Mouse (Mus musculus): ENCODE measurements around the gene P2ry4. TPM values are rescaled to one million over a fixed set of nuclear protein-coding genes. Genes with fewer than 3 reads are reported as not detected.

The P2ry4 gene
- total RNA-seq, 1 experiment: not detected

DNA sequence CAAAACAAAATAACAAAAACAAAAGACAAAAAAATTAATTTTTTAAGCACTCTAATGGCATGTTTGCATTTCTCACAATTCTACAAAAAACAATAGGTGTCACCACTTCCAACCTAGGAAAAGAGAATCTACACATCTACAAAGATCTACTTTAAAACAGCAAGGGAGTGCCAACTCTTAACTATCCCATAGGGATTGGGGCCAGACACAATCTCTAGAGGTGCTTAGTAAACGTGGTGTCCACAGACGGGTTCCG, 30.8 kb upstream of the P2ry4 start, which contains the start of gene Kif4:
TSS of gene Kif4 (plus strand) at position 192 of the 256 bp plus-strand sequence.
- H3K4me3 ChIP-seq (ENCODE audit: insufficient read depth in 1 of 2, low read depth in 1 of 2, low read length in 2 of 2, poor library complexity in 1 of 2, severe bottlenecking in 1 of 2): peak within 1 kb of the TSS; percentile 91
- H3K9ac ChIP-seq (ENCODE audit: insufficient read depth, low read depth, low read length, poor library complexity, severe bottlenecking): peak within 1 kb of the TSS; percentile 93
- in situ Hi-C loops (cut with MboI; ENCODE audit: low sequenced_read_pairs in 2 of 2, unreplicated experiment in 2 of 2): no loop called here
- no peaks in the 10 kb centered on the region for H3K9me3 ChIP-seq (ENCODE audit: control insufficient read depth, insufficient read depth, low read depth, low read length)
- peaks cover 2% of the 10 kb centered on the region; the same call in 1 of the 2 replicates for H3K36me3 ChIP-seq (ENCODE audit: control insufficient read depth, insufficient read depth, low read length, poor library complexity, severe bottlenecking)
- no peak for DNase-seq (ENCODE audit: low read depth, low spot score)
- no peaks in the 10 kb centered on the region; a peak in 1 of 4 replicates for H3K4me1 ChIP-seq (ENCODE audit: control insufficient read depth in 2 of 2, insufficient read depth in 2 of 2, low read length in 2 of 2, poor library complexity in 1 of 2)
- TF ChIP-seq MAFK (IDR thresholded peaks at IDR 0.05; ENCODE audit: insufficient read depth, low read depth, low read length) (no peak), HCFC1 (IDR thresholded peaks at IDR 0.05; ENCODE audit: borderline replicate concordance, insufficient read depth, low read length) (no peak), CHD2 (IDR thresholded peaks at IDR 0.05; ENCODE audit: low read depth, low read length) (no peak), ZC3H11A (IDR thresholded peaks at IDR 0.05; ENCODE audit: borderline replicate concordance, low read depth, low read length) (no peak), ZNF384 (IDR thresholded peaks at IDR 0.05; ENCODE audit: low read depth, low read length) (no peak)
- peak within 1 kb of the TSS; percentile 88 for H3K27ac ChIP-seq (ENCODE audit: insufficient read depth, low read depth, low read length, poor library complexity, severe bottlenecking)

DNA sequence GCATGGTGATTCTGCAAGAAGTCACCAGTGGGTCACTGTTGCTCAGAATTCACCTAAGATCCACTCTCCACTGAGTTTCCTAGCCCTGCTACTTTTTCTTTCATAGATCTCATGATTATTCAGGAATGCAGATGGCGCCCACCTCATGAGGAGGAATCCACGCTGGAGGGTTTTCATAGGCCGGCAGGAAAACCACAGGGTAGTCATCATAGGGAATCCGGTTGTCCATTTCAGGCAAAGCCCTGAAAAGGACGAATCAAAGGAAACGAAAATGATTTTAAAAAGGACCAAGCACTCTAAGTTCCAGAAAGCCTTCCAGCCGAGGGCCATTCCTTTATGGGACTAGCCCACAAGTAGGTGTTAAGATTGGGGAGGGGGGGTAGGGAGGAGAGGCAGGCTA, 30.5 kb upstream of the P2ry4 start:
- Histone ChIP-seq H3K27ac (ENCODE audit: insufficient read depth, low read depth, low read length, poor library complexity, severe bottlenecking) (no peak overlapping the region), H3K9ac (ENCODE audit: insufficient read depth, low read depth, low read length, poor library complexity, severe bottlenecking) (peak overlapping the region; percentile 74), H3K4me1 (ENCODE audit: control insufficient read depth in 2 of 2, insufficient read depth in 2 of 2, low read length in 2 of 2, poor library complexity in 1 of 2) (no peaks in the 10 kb centered on the region; a peak in 1 of 4 replicates), H3K36me3 (ENCODE audit: control insufficient read depth, insufficient read depth, low read length, poor library complexity, severe bottlenecking) (peaks cover 2% of the 10 kb centered on the region; the same call in 1 of the 2 replicates), H3K9me3 (ENCODE audit: control insufficient read depth, insufficient read depth, low read depth, low read length) (no peaks in the 10 kb centered on the region), H3K4me3 (ENCODE audit: insufficient read depth in 1 of 2, low read depth in 1 of 2, low read length in 2 of 2, poor library complexity in 1 of 2, severe bottlenecking in 1 of 2) (peak overlapping the region; percentile 91)
- no peak for DNase-seq (ENCODE audit: low read depth, low spot score)
- TF ChIP-seq MAFK (IDR thresholded peaks at IDR 0.05; ENCODE audit: insufficient read depth, low read depth, low read length) (no peak), CHD2 (IDR thresholded peaks at IDR 0.05; ENCODE audit: low read depth, low read length) (no peak), ZC3H11A (IDR thresholded peaks at IDR 0.05; ENCODE audit: borderline replicate concordance, low read depth, low read length) (no peak), ZNF384 (IDR thresholded peaks at IDR 0.05; ENCODE audit: low read depth, low read length) (no peak), HCFC1 (IDR thresholded peaks at IDR 0.05; ENCODE audit: borderline replicate concordance, insufficient read depth, low read length) (no peak)
- in situ Hi-C loops (cut with MboI; ENCODE audit: low sequenced_read_pairs in 2 of 2, unreplicated experiment in 2 of 2): no loop called here

GRCm38 (mm10) chrX:100624242-100624641, 29.6 kb upstream of the P2ry4 start:
- no peaks in the 10 kb centered on the region; a peak in 1 of 4 replicates for H3K4me1 ChIP-seq (ENCODE audit: control insufficient read depth in 2 of 2, insufficient read depth in 2 of 2, low read length in 2 of 2, poor library complexity in 1 of 2)
- in situ Hi-C loops (cut with MboI; ENCODE audit: low sequenced_read_pairs in 2 of 2, unreplicated experiment in 2 of 2): no loop called here
- H3K9me3 ChIP-seq (ENCODE audit: control insufficient read depth, insufficient read depth, low read depth, low read length): no peaks in the 10 kb centered on the region
- H3K36me3 ChIP-seq (ENCODE audit: control insufficient read depth, insufficient read depth, low read length, poor library complexity, severe bottlenecking): peaks cover 2% of the 10 kb centered on the region; the same call in 1 of the 2 replicates
- H3K9ac ChIP-seq (ENCODE audit: insufficient read depth, low read depth, low read length, poor library complexity, severe bottlenecking): no peak overlapping the region
- no peak for TF ChIP-seq CHD2 (IDR thresholded peaks at IDR 0.05; ENCODE audit: low read depth, low read length)
- H3K4me3 ChIP-seq (ENCODE audit: insufficient read depth in 1 of 2, low read depth in 1 of 2, low read length in 2 of 2, poor library complexity in 1 of 2, severe bottlenecking in 1 of 2): no peak overlapping the region
- no peak for DNase-seq (ENCODE audit: low read depth, low spot score)
- no peak overlapping the region for H3K27ac ChIP-seq (ENCODE audit: insufficient read depth, low read depth, low read length, poor library complexity, severe bottlenecking)

DNA sequence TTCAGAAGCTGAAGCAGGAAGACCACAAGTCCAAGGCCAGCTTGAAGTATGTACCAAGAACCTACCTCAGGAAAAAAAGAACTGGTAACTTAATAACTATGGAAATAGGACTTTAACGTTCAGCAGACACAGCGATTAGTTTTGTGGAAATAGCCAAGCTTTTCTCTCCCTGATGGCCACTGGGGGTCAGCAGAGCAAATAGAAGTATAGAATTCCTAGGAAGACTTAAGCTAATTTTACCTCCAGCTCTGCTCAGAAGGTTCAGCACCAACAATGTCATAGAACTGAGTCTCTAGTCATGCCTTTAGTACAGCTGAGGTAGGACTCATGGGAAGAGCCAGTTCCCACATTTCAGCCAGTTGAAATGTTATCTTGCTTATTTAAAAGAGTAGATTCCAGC, 26.7 kb upstream of the P2ry4 start:
- DNase-seq (ENCODE audit: low read depth, low spot score): no peak
- peaks cover 0 to 8% of the 10 kb centered on the region in 2 experiments; a peak in 2 of 4 replicates for H3K4me1 ChIP-seq (ENCODE audit: control insufficient read depth in 2 of 2, insufficient read depth in 2 of 2, low read length in 2 of 2, poor library complexity in 1 of 2)
- TF ChIP-seq MAFK (IDR thresholded peaks at IDR 0.05; ENCODE audit: insufficient read depth, low read depth, low read length): no peak
- TF ChIP-seq ZC3H11A (IDR thresholded peaks at IDR 0.05; ENCODE audit: borderline replicate concordance, low read depth, low read length): no peak
- TF ChIP-seq ZNF384 (IDR thresholded peaks at IDR 0.05; ENCODE audit: low read depth, low read length): no peak
- no peak for TF ChIP-seq HCFC1 (IDR thresholded peaks at IDR 0.05; ENCODE audit: borderline replicate concordance, insufficient read depth, low read length)
- TF ChIP-seq CHD2 (IDR thresholded peaks at IDR 0.05; ENCODE audit: low read depth, low read length): no peak

DNA sequence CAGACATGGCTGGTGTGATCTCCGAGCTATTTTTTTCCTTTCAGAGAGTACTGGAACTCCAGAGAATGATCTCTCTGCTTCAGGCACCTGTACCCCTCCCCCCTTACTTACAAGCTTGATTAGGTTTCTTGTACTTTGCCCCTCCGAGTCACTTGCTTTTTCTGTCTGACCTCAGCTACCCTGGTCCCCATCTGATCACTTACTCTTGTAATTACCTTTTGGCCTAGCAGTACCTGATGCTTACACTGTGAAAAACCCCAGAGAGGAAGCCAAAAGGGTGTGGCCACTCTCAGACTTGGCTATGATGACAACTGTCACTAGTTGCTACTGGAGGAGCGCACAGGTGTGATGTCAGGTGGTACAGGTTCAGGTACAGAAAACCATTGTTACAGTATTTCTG, 23.8 kb upstream of the P2ry4 start:
- in situ Hi-C loops (cut with MboI; ENCODE audit: low sequenced_read_pairs in 2 of 2, unreplicated experiment in 2 of 2): no loop called here
- TF ChIP-seq ZNF384 (IDR thresholded peaks at IDR 0.05; ENCODE audit: low read depth, low read length): no peak
- TF ChIP-seq MAFK (IDR thresholded peaks at IDR 0.05; ENCODE audit: insufficient read depth, low read depth, low read length): no peak
- no peak for TF ChIP-seq CHD2 (IDR thresholded peaks at IDR 0.05; ENCODE audit: low read depth, low read length)
- TF ChIP-seq HCFC1 (IDR thresholded peaks at IDR 0.05; ENCODE audit: borderline replicate concordance, insufficient read depth, low read length): no peak
- TF ChIP-seq ZC3H11A (IDR thresholded peaks at IDR 0.05; ENCODE audit: borderline replicate concordance, low read depth, low read length): no peak
- Histone ChIP-seq H3K27ac (ENCODE audit: insufficient read depth, low read depth, low read length, poor library complexity, severe bottlenecking) (no peak overlapping the region), H3K9ac (ENCODE audit: insufficient read depth, low read depth, low read length, poor library complexity, severe bottlenecking) (no peak overlapping the region), H3K4me3 (ENCODE audit: insufficient read depth in 1 of 2, low read depth in 1 of 2, low read length in 2 of 2, poor library complexity in 1 of 2, severe bottlenecking in 1 of 2) (no peak overlapping the region), H3K9me3 (ENCODE audit: control insufficient read depth, insufficient read depth, low read depth, low read length) (no peaks in the 10 kb centered on the region), H3K4me1 (ENCODE audit: control insufficient read depth in 2 of 2, insufficient read depth in 2 of 2, low read length in 2 of 2, poor library complexity in 1 of 2) (peaks cover 0 to 8% of the 10 kb centered on the region in 2 experiments; a peak in 2 of 4 replicates), H3K36me3 (ENCODE audit: control insufficient read depth, insufficient read depth, low read length, poor library complexity, severe bottlenecking) (peaks cover 2% of the 10 kb centered on the region; the same call in 1 of the 2 replicates)
- DNase-seq (ENCODE audit: low read depth, low spot score): no peak

More for the DNA sequence above, 26.7 kb upstream of the P2ry4 start:
- no peaks in the 10 kb centered on the region for H3K9me3 ChIP-seq (ENCODE audit: control insufficient read depth, insufficient read depth, low read depth, low read length)
- peaks cover 2% of the 10 kb centered on the region; the same call in 1 of the 2 replicates for H3K36me3 ChIP-seq (ENCODE audit: control insufficient read depth, insufficient read depth, low read length, poor library complexity, severe bottlenecking)
- H3K4me3 ChIP-seq (ENCODE audit: insufficient read depth in 1 of 2, low read depth in 1 of 2, low read length in 2 of 2, poor library complexity in 1 of 2, severe bottlenecking in 1 of 2): no peak overlapping the region
- in situ Hi-C loops (cut with MboI; ENCODE audit: low sequenced_read_pairs in 2 of 2, unreplicated experiment in 2 of 2): no loop called here
- H3K9ac ChIP-seq (ENCODE audit: insufficient read depth, low read depth, low read length, poor library complexity, severe bottlenecking): no peak overlapping the region
- no peak overlapping the region for H3K27ac ChIP-seq (ENCODE audit: insufficient read depth, low read depth, low read length, poor library complexity, severe bottlenecking)

Measured in ES-E14 (cell line).